Mouse (Mus musculus) ES-Bruce4 (cell line): ENCODE data around the gene Rufy4. TPM values are rescaled to one million over a fixed set of nuclear protein-coding genes. Genes with fewer than 3 reads are reported as not detected.

Experiments used
- H3K27ac ChIP-seq: 2 replicates; pipeline ENCODE4 v1.5.1; 2012; ENCODE audit warnings: low read length, inconsistent platforms; ENCODE audit not compliant: insufficient read depth
- H3K27me3 ChIP-seq: 2 replicates; pipeline ENCODE4 v1.6.1; 2012; ENCODE audit warnings: mild to moderate bottlenecking, low read length, inconsistent platforms; ENCODE audit not compliant: control insufficient read depth, poor library complexity, insufficient read depth, severe bottlenecking
- H3K36me3 ChIP-seq: 2 replicates; pipeline ENCODE4 v1.6.1; 2012; ENCODE audit warnings: inconsistent platforms, mild to moderate bottlenecking, low read length, moderate library complexity; ENCODE audit not compliant: control insufficient read depth, poor library complexity, insufficient read depth, severe bottlenecking
- H3K4me1 ChIP-seq: one replicate; pipeline ENCODE4 v1.8.1; 2011; ENCODE audit warnings: low read length; ENCODE audit not compliant: control insufficient read depth, insufficient read depth
- H3K4me3 ChIP-seq: 2 replicates; pipeline ENCODE4 v1.5.1; 2011; ENCODE audit warnings: low read depth, mild to moderate bottlenecking, low read length
- H3K9ac ChIP-seq: 2 replicates; pipeline ENCODE4 v1.6.1; 2012; ENCODE audit warnings: low read depth, mild to moderate bottlenecking, inconsistent platforms; ENCODE audit not compliant: poor library complexity, severe bottlenecking
- H3K9me3 ChIP-seq: replicated peaks from 2 replicates; pipeline ENCODE4 v1.6.1; 2012; ENCODE audit warnings: mild to moderate bottlenecking, low read length, inconsistent platforms; ENCODE audit not compliant: control insufficient read depth, poor library complexity, insufficient read depth, severe bottlenecking
- CTCF ChIP-seq: IDR thresholded peaks from one replicate; pipeline ENCODE4 v1.8.1; 2011; ENCODE audit warnings: low read depth, low read length
- EP300 ChIP-seq: IDR thresholded peaks from 2 replicates; pipeline ENCODE4 v1.6.1; 2011; ENCODE audit warnings: low read depth, low read length; ENCODE audit not compliant: insufficient read depth
- POLR2A ChIP-seq: IDR thresholded peaks from one replicate; pipeline ENCODE4 v1.8.1; 2011; ENCODE audit warnings: low read length; ENCODE audit not compliant: insufficient read depth
- polyA plus RNA-seq: library from polyadenylated mRNA; stranded (reverse); fragments of >200 nt; gene quantifications from 2 replicates; pipeline ENCODE4 v1.2.4, GENCODE M21; 2011; ENCODE audit warnings: low read depth; ENCODE audit not compliant: missing spikeins, insufficient read depth, insufficient read length

The Rufy4 gene
- polyA plus RNA-seq, 1 experiment = not detected

- Histone ChIP-seq H3K27me3 (no peaks in the 10 kb centered on the region), H3K27ac (no peak overlapping the region), H3K9me3 (no peaks in the 10 kb centered on the region), H3K9ac (no peak overlapping the region), H3K36me3 (no peaks in the 10 kb centered on the region), H3K4me3 (no peak overlapping the region), H3K4me1 (peaks cover 13% of the 10 kb centered on the region)
- no peak for TF ChIP-seq CTCF
- TF ChIP-seq POLR2A = no peak
- TF ChIP-seq EP300 = no peak
Measured at GRCm38 (mm10) chr1:74107931-74108618, 17.3 kb upstream of the Rufy4 start.

- TF ChIP-seq POLR2A (no peak), EP300 (no peak), CTCF (no peak)
- Histone ChIP-seq H3K4me1 (peaks cover 16% of the 10 kb centered on the region), H3K27ac (no peak overlapping the region)
Measured at GRCm38 (mm10) chr1:74109670-74110069, 15.7 kb upstream of the Rufy4 start.

GRCm38 (mm10) chr1:74110932-74111695, 14.2 kb upstream of the Rufy4 start:
- Histone ChIP-seq H3K36me3 (no peaks in the 10 kb centered on the region), H3K9ac (no peak overlapping the region), H3K27me3 (no peaks in the 10 kb centered on the region), H3K27ac (peak overlapping the region; percentile 62), H3K9me3 (no peaks in the 10 kb centered on the region), H3K4me1 (peaks cover 11% of the 10 kb centered on the region), H3K4me3 (no peak overlapping the region)
- peak; percentile 93 for TF ChIP-seq EP300
- TF ChIP-seq CTCF = no peak

More at GRCm38 (mm10) chr1:74109670-74110069, 15.7 kb upstream of the Rufy4 start:
- no peaks in the 10 kb centered on the region for H3K9me3 ChIP-seq
- H3K36me3 ChIP-seq = no peaks in the 10 kb centered on the region
- H3K27me3 ChIP-seq = no peaks in the 10 kb centered on the region
- no peak overlapping the region for H3K9ac ChIP-seq
- H3K4me3 ChIP-seq = no peak overlapping the region

- Histone ChIP-seq H3K9ac (no peak overlapping the region), H3K4me1 (peaks cover 8% of the 10 kb centered on the region), H3K9me3 (no peaks in the 10 kb centered on the region)
Measured at GRCm38 (mm10) chr1:74111696-74112030, 13.7 kb upstream of the Rufy4 start.

GRCm38 (mm10) chr1:74113071-74113470, 12.3 kb upstream of the Rufy4 start:
- no peaks in the 10 kb centered on the region for H3K27me3 ChIP-seq
- H3K9me3 ChIP-seq = no peaks in the 10 kb centered on the region
- H3K36me3 ChIP-seq = no peaks in the 10 kb centered on the region
- no peak overlapping the region for H3K27ac ChIP-seq
- peaks cover 5% of the 10 kb centered on the region for H3K4me1 ChIP-seq
- H3K4me3 ChIP-seq = no peak overlapping the region
- no peak overlapping the region for H3K9ac ChIP-seq
- no peak for TF ChIP-seq EP300
- TF ChIP-seq POLR2A = no peak
- TF ChIP-seq CTCF = no peak

More at GRCm38 (mm10) chr1:74111696-74112030, 13.7 kb upstream of the Rufy4 start:
- Histone ChIP-seq H3K36me3 (no peaks in the 10 kb centered on the region), H3K27ac (peak overlapping the region; percentile 22), H3K27me3 (no peaks in the 10 kb centered on the region), H3K4me3 (no peak overlapping the region)
- TF ChIP-seq EP300 (peak; percentile 55; the same call in 1 of the 2 replicates), POLR2A (no peak)

GRCm38 (mm10) chr1:74117876-74118275, 7.5 kb upstream of the Rufy4 start:
- Histone ChIP-seq H3K4me3 (no peak overlapping the region), H3K36me3 (no peaks in the 10 kb centered on the region), H3K27ac (no peak overlapping the region), H3K9ac (no peak overlapping the region), H3K27me3 (no peaks in the 10 kb centered on the region), H3K4me1 (peaks cover 5% of the 10 kb centered on the region), H3K9me3 (no peaks in the 10 kb centered on the region)
- TF ChIP-seq CTCF = no peak
- no peak for TF ChIP-seq EP300
- no peak for TF ChIP-seq POLR2A
